In genomic region chr8:71312700-71313099, GRCm38 (mm10) we compare ENCODE assay signal across 8 mouse cellular contexts. TPM values are rescaled to one million over a fixed set of nuclear protein-coding genes. Genes with fewer than 3 reads are reported as not detected.
DNase-seq lines count a peak whose midpoint lies in the region; ATAC-seq lines count a peak whose summit lies in the region.

No protein-coding gene starts in this region.

- H3K4me2 ChIP-seq in midbrain, embryonic 11.5 days: no peak overlapping the region
- H3K4me2 ChIP-seq in heart, embryonic 15.5 days: peak overlapping the region; percentile 24
- no peak overlapping the region for H3K4me2 ChIP-seq in limb, embryonic 15.5 days

- peaks cover 29% of the 10 kb centered on the region for H3K36me3 ChIP-seq in midbrain, embryonic 10.5 days
- no peaks in the 10 kb centered on the region for H3K36me3 ChIP-seq in midbrain, embryonic 11.5 days (ENCODE audit: control insufficient read depth, insufficient read depth, low read length)
- H3K36me3 ChIP-seq in heart, embryonic 15.5 days: 0 out of 2 replicates have a peak, but pooled peaks cover 4% of the 10 kb centered on the region
- peaks cover 25% of the 10 kb centered on the region for H3K36me3 ChIP-seq in limb, embryonic 15.5 days

- peaks cover 12% of the 10 kb centered on the region for H3K4me1 ChIP-seq in midbrain, embryonic 10.5 days
- no peaks in the 10 kb centered on the region; the same call in none of the 2 replicates for H3K4me1 ChIP-seq in midbrain, embryonic 11.5 days (ENCODE audit: control insufficient read depth, insufficient read depth, low read length)
- peaks cover 49% of the 10 kb centered on the region for H3K4me1 ChIP-seq in heart, embryonic 15.5 days (replicated peaks)
- peaks cover 10% of the 10 kb centered on the region for H3K4me1 ChIP-seq in limb, embryonic 15.5 days

- no peak for DNase-seq in midbrain, embryonic 10.5 days (ENCODE audit: low spot score)
- no peak for DNase-seq in midbrain, embryonic 11.5 days (ENCODE audit: low spot score, missing footprints)
- peak; percentile 18 for DNase-seq in embryo, embryonic 11 days
- peak; percentile 9 for DNase-seq in retina, embryonic 14.5 days (ENCODE audit: low spot score)
- DNase-seq in layer of hippocampus, postnatal 36 days: no peak
- no peak for DNase-seq in layer of hippocampus, adult 8-10 months (ENCODE audit: low spot score in 2 of 2)

- no peak for ATAC-seq in midbrain, embryonic 11.5 days (ENCODE audit: low FRiP score)
- ATAC-seq in heart, embryonic 15.5 days (replicated peaks; ENCODE audit: insufficient number of reproducible peaks, insufficient read depth, low FRiP score, low read depth): peak; percentile 90
- peak; percentile 74 for ATAC-seq in limb, embryonic 15.5 days (ENCODE audit: insufficient number of reproducible peaks, low FRiP score, low TSS enrichment, low read depth)

- WGBS in midbrain, embryonic 10.5 days: 74% methylated on average over 1 of the region's 1 CpGs
- 54% methylated on average over 1 of the region's 1 CpGs for WGBS in midbrain, embryonic 11.5 days
- WGBS in heart, embryonic 15.5 days: 22% methylated on average over 1 of the region's 1 CpGs
- 53% methylated on average over 1 of the region's 1 CpGs for WGBS in limb, embryonic 15.5 days

- peak overlapping the region; percentile 42; the same call in 1 of the 2 replicates for H3K27ac ChIP-seq in midbrain, embryonic 10.5 days (replicated peaks)
- no peak overlapping the region for H3K27ac ChIP-seq in midbrain, embryonic 11.5 days (ENCODE audit: low read depth, low read length)
- peak overlapping the region; percentile 97 for H3K27ac ChIP-seq in heart, embryonic 15.5 days
- H3K27ac ChIP-seq in limb, embryonic 15.5 days: peak overlapping the region; percentile 22

- H3K9me3 ChIP-seq in midbrain, embryonic 10.5 days (replicated peaks): no peaks in the 10 kb centered on the region
- H3K9me3 ChIP-seq in midbrain, embryonic 11.5 days (ENCODE audit: control insufficient read depth, low read length): no peaks in the 10 kb centered on the region
- no peaks in the 10 kb centered on the region for H3K9me3 ChIP-seq in heart, embryonic 15.5 days (replicated peaks)
- H3K9me3 ChIP-seq in limb, embryonic 15.5 days: no peaks in the 10 kb centered on the region

- no peak overlapping the region for H3K4me3 ChIP-seq in midbrain, embryonic 10.5 days
- H3K4me3 ChIP-seq in midbrain, embryonic 11.5 days (ENCODE audit: low read depth, low read length): no peak overlapping the region
- H3K4me3 ChIP-seq in heart, embryonic 15.5 days: no peak overlapping the region
- no peak overlapping the region for H3K4me3 ChIP-seq in limb, embryonic 15.5 days

- H3K27me3 ChIP-seq in midbrain, embryonic 10.5 days (ENCODE audit: low read depth, poor library complexity, severe bottlenecking): no peaks in the 10 kb centered on the region
- no peaks in the 10 kb centered on the region for H3K27me3 ChIP-seq in midbrain, embryonic 11.5 days (ENCODE audit: control insufficient read depth, insufficient read depth, low read length)
- no peaks in the 10 kb centered on the region for H3K27me3 ChIP-seq in heart, embryonic 15.5 days
- H3K27me3 ChIP-seq in limb, embryonic 15.5 days: no peaks in the 10 kb centered on the region

- no peak overlapping the region for H3K9ac ChIP-seq in midbrain, embryonic 11.5 days (ENCODE audit: low read length)
- peak overlapping the region; percentile 26; the same call in 1 of the 2 replicates for H3K9ac ChIP-seq in heart, embryonic 15.5 days
- no peak overlapping the region for H3K9ac ChIP-seq in limb, embryonic 15.5 days

RNA-seq across cellular contexts. Expression of gene Haus8, which starts 40.0 kb away (rescaled TPM):
- polyA plus RNA-seq in midbrain, embryonic 10.5 days (2016; fragmentation: Nextera tagmentation; extraction: Ambion mirVana): 60.8 and 61.4 TPM in 2 replicates
- 54.9 and 58.0 TPM in 2 replicates for polyA plus RNA-seq in midbrain, embryonic 11.5 days (2014; fragmentation: Nextera tagmentation; extraction: Ambion mirVana)
- polyA plus RNA-seq in heart, embryonic 15.5 days (2015; fragmentation: Nextera tagmentation; extraction: Ambion mirVana): 114 and 120 TPM in 2 replicates
- 52.2 and 54.9 TPM in 2 replicates for polyA plus RNA-seq in limb, embryonic 15.5 days (2015; fragmentation: Nextera tagmentation; extraction: Ambion mirVana)
- 1 to 10 TPM; 7.8 to 9.9 TPM for total RNA-seq in layer of hippocampus, postnatal 36 days (2021)
- 10 to 100 TPM in 2 of 4 experiments, 1 to 10 TPM in 2; 9.2 to 13.0 (median 10.4) TPM for total RNA-seq in layer of hippocampus, adult 8-10 months (2022)

RNA-seq across cellular contexts. Expression of gene Myo9b, which starts 40.2 kb away (rescaled TPM):
- polyA plus RNA-seq in midbrain, embryonic 10.5 days (2016; fragmentation: Nextera tagmentation; extraction: Ambion mirVana): 24.6 and 25.3 TPM in 2 replicates
- polyA plus RNA-seq in midbrain, embryonic 11.5 days (2014; fragmentation: Nextera tagmentation; extraction: Ambion mirVana): 14.1 and 14.9 TPM in 2 replicates
- 13.6 and 20.2 TPM in 2 replicates for polyA plus RNA-seq in heart, embryonic 15.5 days (2015; fragmentation: Nextera tagmentation; extraction: Ambion mirVana)
- polyA plus RNA-seq in limb, embryonic 15.5 days (2015; fragmentation: Nextera tagmentation; extraction: Ambion mirVana): 25.5 and 27.1 TPM in 2 replicates
- 10 to 100 TPM; 32.9 to 36.4 TPM for total RNA-seq in layer of hippocampus, postnatal 36 days (2021)
- total RNA-seq in layer of hippocampus, adult 8-10 months (2022): 10 to 100 TPM; 32.0 to 43.6 (median 36.9) TPM

RNA-seq across cellular contexts. Expression of gene Use1, which starts 53.9 kb away (rescaled TPM):
- polyA plus RNA-seq in midbrain, embryonic 10.5 days (2016; fragmentation: Nextera tagmentation; extraction: Ambion mirVana): 68.5 and 74.3 TPM in 2 replicates
- polyA plus RNA-seq in midbrain, embryonic 11.5 days (2014; fragmentation: Nextera tagmentation; extraction: Ambion mirVana): 70.9 and 71.7 TPM in 2 replicates
- 67.6 and 75.3 TPM in 2 replicates for polyA plus RNA-seq in heart, embryonic 15.5 days (2015; fragmentation: Nextera tagmentation; extraction: Ambion mirVana)
- 104 and 105 TPM in 2 replicates for polyA plus RNA-seq in limb, embryonic 15.5 days (2015; fragmentation: Nextera tagmentation; extraction: Ambion mirVana)
- total RNA-seq in layer of hippocampus, postnatal 36 days (2021): 100 to 1,000 TPM; 105 to 108 TPM
- 100 to 1,000 TPM in 3 of 4 experiments, 10 to 100 TPM in 1; 98.8 to 130 (median 117) TPM for total RNA-seq in layer of hippocampus, adult 8-10 months (2022)

RNA-seq across cellular contexts. Expression of gene Ocel1, which starts 58.4 kb away (rescaled TPM):
- 4.9 and 6.1 TPM in 2 replicates for polyA plus RNA-seq in midbrain, embryonic 10.5 days (2016; fragmentation: Nextera tagmentation; extraction: Ambion mirVana)
- 2.9 and 3.3 TPM in 2 replicates for polyA plus RNA-seq in midbrain, embryonic 11.5 days (2014; fragmentation: Nextera tagmentation; extraction: Ambion mirVana)
- 4.9 and 7.2 TPM in 2 replicates for polyA plus RNA-seq in heart, embryonic 15.5 days (2015; fragmentation: Nextera tagmentation; extraction: Ambion mirVana)
- polyA plus RNA-seq in limb, embryonic 15.5 days (2015; fragmentation: Nextera tagmentation; extraction: Ambion mirVana): 5.7 and 7.0 TPM in 2 replicates
- 10 to 100 TPM; 12.1 to 14.1 TPM for total RNA-seq in layer of hippocampus, postnatal 36 days (2021)
- 10 to 100 TPM; 10.3 to 15.9 (median 14.1) TPM for total RNA-seq in layer of hippocampus, adult 8-10 months (2022)

Comparison
In these comparisons a context has a peak if more than half of its experiments do, and no peak if none do; other contexts are left out.
1. DNase-seq: peak in embryo, embryonic 11 days (single experiment) and retina, embryonic 14.5 days (single experiment); none in midbrain, embryonic 10.5 days (single experiment), midbrain, embryonic 11.5 days (single experiment), layer of hippocampus, postnatal 36 days (0 of 2) and layer of hippocampus, adult 8-10 months (0 of 2).